Mouse (Mus musculus) adipocyte (in vitro differentiated cells): ENCODE data around the gene C1qtnf4.

Source experiments
- DNase-seq: peaks from one replicate; pipeline ENCODE4 v3.0.0-alpha.2; 2016; ENCODE audit warnings: low spot score

C1qtnf4 gene

DNA sequence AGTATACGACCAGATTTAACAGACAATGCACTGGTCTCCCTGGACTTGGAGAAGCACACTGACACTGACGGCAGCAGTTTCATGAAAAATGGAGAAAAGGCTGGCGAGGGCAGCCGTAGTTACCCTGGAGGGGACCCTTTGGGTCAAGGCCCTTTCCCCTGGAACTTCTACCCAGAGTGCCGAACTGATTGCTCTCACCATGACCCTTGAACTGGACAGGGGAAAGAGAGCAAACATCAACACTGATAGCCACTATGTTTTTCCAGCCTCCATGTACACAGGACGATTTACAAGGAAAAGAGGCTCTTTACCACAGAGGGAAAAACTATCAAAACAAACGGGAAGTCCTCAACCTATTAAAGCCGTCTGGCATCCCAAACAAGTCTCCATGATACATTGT is 46.2 kb downstream of the C1qtnf4 start:
- no peak for DNase-seq

DNA sequence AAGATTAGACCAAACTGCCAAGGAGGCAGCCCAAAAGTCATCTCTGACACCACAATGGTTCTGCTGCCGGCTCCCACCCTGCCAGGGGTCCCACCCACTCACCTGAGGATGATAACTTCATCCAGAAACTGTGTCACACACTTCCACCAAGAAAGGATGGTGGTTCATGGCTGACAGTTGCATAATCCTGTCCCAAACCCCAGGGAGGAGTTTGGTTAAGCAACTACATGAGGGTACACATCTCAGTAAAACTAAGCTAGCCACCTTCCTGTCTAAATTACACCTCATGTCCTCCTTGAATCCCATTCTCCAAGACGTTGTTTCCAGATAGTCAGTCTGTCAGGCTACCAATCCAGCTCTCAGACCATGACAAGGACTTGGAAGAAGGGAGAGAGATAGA is 46.6 kb downstream of the C1qtnf4 start:
- no peak for DNase-seq

DNA sequence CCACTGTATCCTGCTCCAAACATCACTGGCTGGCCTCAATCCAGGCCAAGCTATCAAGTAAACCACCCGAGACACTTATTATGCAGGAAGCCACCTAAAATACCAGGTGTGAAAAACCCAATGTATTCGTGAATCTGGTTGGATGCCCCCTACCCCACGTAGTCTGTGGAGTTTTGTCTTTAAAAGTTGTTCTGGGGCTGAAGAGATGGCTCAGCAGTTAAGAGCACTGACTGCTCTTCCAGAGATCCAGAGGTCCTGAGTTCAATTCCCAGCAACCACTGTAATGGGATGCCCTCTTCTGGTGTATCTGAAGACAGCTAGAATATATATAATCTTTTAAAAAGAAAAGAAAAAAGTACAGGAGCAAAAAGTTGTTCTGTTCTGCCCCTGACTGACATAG is 52.7 kb downstream of the C1qtnf4 start:
- no peak for DNase-seq

DNA sequence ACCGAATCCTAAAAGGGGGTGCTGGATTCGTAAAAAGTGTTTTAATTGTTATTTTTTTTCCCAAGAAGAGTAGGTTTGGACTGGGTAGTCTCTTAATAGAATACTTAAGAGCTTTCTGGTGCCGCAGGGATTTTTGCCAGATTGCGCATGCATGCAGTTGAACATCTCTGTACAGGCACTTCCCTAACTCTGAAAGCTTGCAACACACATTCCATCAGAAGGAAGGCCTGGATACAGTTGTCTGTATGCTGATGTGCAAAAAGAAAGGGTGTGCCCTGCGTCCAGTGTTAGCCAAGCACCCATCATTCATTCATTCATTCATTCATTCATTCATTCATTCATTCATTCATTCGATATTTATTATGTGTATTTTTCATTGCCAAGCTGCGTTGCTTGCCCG is 54.1 kb downstream of the C1qtnf4 start:
- peak; percentile 28 for DNase-seq
